Mouse (Mus musculus) G1E (cell line): Measurements from ENCODE around the gene Smim24.

Experiments used
- CTCF ChIP-seq: IDR thresholded peaks from 2 replicates; pipeline ENCODE4 v1.5.1; 2012; ENCODE audit warnings: low read depth, low read length, inconsistent platforms, mixed read lengths
- GATA1 ChIP-seq: IDR thresholded peaks from 2 replicates; pipeline ENCODE4 v1.6.1; 2012; ENCODE audit warnings: borderline replicate concordance, low read length, inconsistent platforms, mixed read lengths
- GATA2 ChIP-seq: IDR thresholded peaks from 2 replicates; pipeline ENCODE4 v1.6.1; 2012; ENCODE audit warnings: low read depth, low read length, inconsistent platforms, borderline replicate concordance
- POLR2AphosphoS5 ChIP-seq: IDR thresholded peaks from 2 replicates; pipeline ENCODE4 v1.6.1; 2012; ENCODE audit warnings: low read depth, low read length, inconsistent platforms; ENCODE audit not compliant: insufficient replicate concordance
- TAL1 ChIP-seq: conservative IDR thresholded peaks from 2 replicates; pipeline ENCODE4 v1.6.1; 2012; ENCODE audit warnings: low read depth, low read length, inconsistent platforms, mixed read lengths

- TF ChIP-seq CTCF (no peak), TAL1 (no peak), GATA1 (no peak), POLR2AphosphoS5 (no peak), GATA2 (no peak)
Observed at GRCm38 (mm10) chr10:81410981-81411380, 18.1 kb downstream of the Smim24 start.
